Mouse (Mus musculus) myocyte (in vitro differentiated cells): Measurements from ENCODE around the gene Rab2b.
"Not testable (repeated sequence)": the region's sequence is repeated elsewhere in the genome, so short reads cannot be mapped to it uniquely, and the experiment has no call there.

Source experiments
- CEBPB ChIP-seq: IDR thresholded peaks from 2 replicates; pipeline ENCODE4 v1.6.1; 2011; ENCODE audit warnings: mild to moderate bottlenecking, moderate library complexity; ENCODE audit not compliant: poor library complexity, insufficient read depth, severe bottlenecking
- E2F4 ChIP-seq: IDR thresholded peaks from one replicate; pipeline ENCODE4 v1.6.1; 2011; ENCODE audit warnings: mild to moderate bottlenecking, control low read depth, moderate library complexity; ENCODE audit not compliant: insufficient read depth
- MAX ChIP-seq: IDR thresholded peaks from one replicate; pipeline ENCODE4 v1.6.1; 2011; ENCODE audit warnings: low read depth, mild to moderate bottlenecking, control low read depth
- MYOD1 ChIP-seq, 3 experiments: IDR thresholded peaks; one replicate each; pipeline ENCODE4 v1.6.1; 2011; ENCODE audit warnings: control low read depth in 2 of 3, low read depth in 2 of 3, mild to moderate bottlenecking in 2 of 3, moderate library complexity in 1 of 3; ENCODE audit not compliant: insufficient read length in 2 of 3, control insufficient read depth in 1 of 3
- MYOG ChIP-seq, 3 experiments: IDR thresholded peaks; one replicate each; pipeline ENCODE4 v1.6.1; 2011; ENCODE audit warnings: control low read depth in 2 of 3, low read depth in 2 of 3, mild to moderate bottlenecking in 2 of 3; ENCODE audit not compliant: insufficient read length in 2 of 3, control insufficient read depth in 1 of 3, insufficient read depth in 1 of 3
- POLR2A ChIP-seq: IDR thresholded peaks from one replicate; pipeline ENCODE4 v1.6.1; 2011; ENCODE audit warnings: low read depth, mild to moderate bottlenecking, control low read depth, moderate library complexity; ENCODE audit not compliant: insufficient read length
- POLR2AphosphoS2 ChIP-seq: IDR thresholded peaks from one replicate; pipeline ENCODE4 v1.6.1; 2011; ENCODE audit warnings: low read depth, control low read depth; ENCODE audit not compliant: insufficient read length
- REST ChIP-seq: IDR thresholded peaks from one replicate; pipeline ENCODE4 v1.6.1; 2011; ENCODE audit warnings: mild to moderate bottlenecking, control low read depth, moderate library complexity; ENCODE audit not compliant: insufficient read depth, insufficient read length
- SRF ChIP-seq: IDR thresholded peaks from one replicate; pipeline ENCODE4 v1.6.1; 2011; ENCODE audit warnings: low read depth; ENCODE audit not compliant: control insufficient read depth, insufficient read length
- TCF12 ChIP-seq: IDR thresholded peaks from one replicate; pipeline ENCODE4 v1.6.1; 2011; ENCODE audit warnings: mild to moderate bottlenecking, control low read depth; ENCODE audit not compliant: poor library complexity, insufficient read depth, severe bottlenecking
- USF1 ChIP-seq: IDR thresholded peaks from one replicate; pipeline ENCODE4 v1.6.1; 2011; ENCODE audit warnings: low read depth, mild to moderate bottlenecking, control low read depth, moderate library complexity

DNA sequence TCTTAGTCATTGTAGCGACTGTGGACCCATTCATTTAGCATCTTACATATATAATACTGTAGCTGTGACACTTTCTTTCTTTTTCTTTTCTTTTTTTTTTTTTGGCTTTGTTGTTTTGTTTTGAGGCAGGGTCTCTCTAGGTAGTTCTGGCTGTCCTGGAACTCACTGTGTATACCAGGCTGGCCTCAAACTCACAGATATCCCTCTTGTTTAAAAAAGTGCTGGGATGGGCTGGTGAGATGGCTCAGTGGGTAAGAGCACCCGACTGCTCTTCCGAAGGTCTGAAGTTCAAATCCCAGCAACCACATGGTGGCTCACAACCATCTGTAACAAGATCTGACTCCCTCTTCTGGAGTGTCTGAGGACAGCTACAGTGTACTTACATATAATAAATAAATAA is 24.2 kb upstream of the Rab2b start:
- TF ChIP-seq POLR2A; SRF; CEBPB; E2F4; MAX; USF1; POLR2AphosphoS2; MYOG (IDR thresholded peaks at IDR 0.05; ENCODE audit: control insufficient read depth in 1 of 3, insufficient read depth in 1 of 3, insufficient read length in 2 of 3, low read depth in 2 of 3); MYOD1 (IDR thresholded peaks at IDR 0.05; ENCODE audit: control insufficient read depth in 1 of 3, insufficient read length in 2 of 3, low read depth in 2 of 3); TCF12; REST: not testable (repeated sequence)
